Mouse (Mus musculus): ENCODE measurements around the gene Ntn3.

- no peak for TF ChIP-seq CTCF (IDR thresholded peaks at IDR 0.05; ENCODE audit: borderline replicate concordance, insufficient read depth, low read depth, low read length)
- no peak for TF ChIP-seq POLR2A (IDR thresholded peaks at IDR 0.05; ENCODE audit: borderline replicate concordance, insufficient read depth, low read length)
Observed at GRCm38 (mm10) chr17:24206451-24207351, 2.6 kb downstream of the Ntn3 start.

Measured in cerebellum, adult 2 months (tissue).